Mouse (Mus musculus): Measurements from ENCODE around the gene Fam151b. TPM values are rescaled to one million over a fixed set of nuclear protein-coding genes. Genes with fewer than 3 reads are reported as not detected.

Fam151b gene
- polyA plus RNA-seq (2012; ENCODE audit: low replicate concordance): 0.12 and 0.40 TPM in 2 replicates

GRCm38 (mm10) chr13:92483852-92484463, at the start of gene Fam151b:
Gene Fam151b (minus strand): TSS chr13:92484015.

GRCm38 (mm10) chr13:92530721-92531211, 47.0 kb upstream of the Fam151b start, which contains the start of gene Zfyve16:
Gene Zfyve16 (minus strand): TSS chr13:92530868.

GRCm38 (mm10) chr13:92425758-92426264, 58.0 kb downstream of the Fam151b start, which contains the start of gene Ankrd34b:
Gene Ankrd34b (plus strand): TSS chr13:92425896.

Other genes starting within 250 kb of the Fam151b start
- not detected in 2 replicates for gene Gm20379, start 178.0 kb downstream of the Fam151b start, polyA plus RNA-seq (2012; ENCODE audit: low replicate concordance)
- gene Dhfr, start 129.3 kb downstream of the Fam151b start, polyA plus RNA-seq (2012; ENCODE audit: low replicate concordance): 0.39 and 0.43 TPM in 2 replicates
- gene Msh3, start 129.0 kb downstream of the Fam151b start, polyA plus RNA-seq (2012; ENCODE audit: low replicate concordance): 16.1 and 16.6 TPM in 2 replicates
- not detected in 2 replicates for gene Ankrd34b, start 58.1 kb downstream of the Fam151b start, polyA plus RNA-seq (2012; ENCODE audit: low replicate concordance)
- gene Zfyve16, start 46.9 kb upstream of the Fam151b start, polyA plus RNA-seq (2012; ENCODE audit: low replicate concordance): 1.3 and 1.7 TPM in 2 replicates
- not detected in 2 replicates for gene Spz1, start 92.2 kb upstream of the Fam151b start, polyA plus RNA-seq (2012; ENCODE audit: low replicate concordance)
- 9.5 and 10.8 TPM in 2 replicates for gene Serinc5, start 127.1 kb upstream of the Fam151b start, polyA plus RNA-seq (2012; ENCODE audit: low replicate concordance)